Mouse (Mus musculus): Measurements from ENCODE around the gene Man1c1.

DNA sequence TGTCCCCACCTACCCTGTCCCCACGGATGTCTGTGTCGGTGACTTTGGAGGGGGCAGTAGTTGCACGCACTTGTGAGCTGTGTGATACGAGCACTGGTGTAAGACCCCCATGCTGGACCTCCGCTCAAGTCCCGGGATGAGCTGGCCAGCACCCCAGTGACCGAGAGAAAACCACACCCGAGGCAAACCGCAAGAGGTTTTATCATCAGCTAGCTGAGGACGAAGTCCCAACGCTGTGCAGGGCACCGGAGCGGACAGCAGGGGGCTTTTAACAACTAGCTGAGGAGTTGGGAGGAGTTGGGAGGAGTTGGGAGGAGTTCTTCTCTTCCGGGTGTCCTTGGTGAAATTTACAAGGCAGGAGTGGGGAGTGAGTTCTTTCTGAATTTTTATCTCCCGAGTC lies 191.3 kb downstream of the Man1c1 start:
- TF ChIP-seq EP300 (IDR thresholded peaks at IDR 0.05; ENCODE audit: low read length): no peak
- no peak for TF ChIP-seq CTCF (conservative IDR thresholded peaks at IDR 0.05 in 1 of 2, IDR thresholded peaks at IDR 0.05 in 1 of 2; ENCODE audit: low read depth in 2 of 2, low read length in 2 of 2)
- TF ChIP-seq ZC3H11A (IDR thresholded peaks at IDR 0.05; ENCODE audit: low read depth, low read length): no peak
- no peak for TF ChIP-seq E2F4 (IDR thresholded peaks at IDR 0.05; ENCODE audit: insufficient replicate concordance, low read depth, low read length)
- TF ChIP-seq CHD2 (IDR thresholded peaks at IDR 0.05; ENCODE audit: low read length): no peak
- no peak for TF ChIP-seq POLR2A (IDR thresholded peaks at IDR 0.05; ENCODE audit: low read depth, low read length)
- no peak for TF ChIP-seq MAX (IDR thresholded peaks at IDR 0.05; ENCODE audit: low read length)
- TF ChIP-seq RAD21 (IDR thresholded peaks at IDR 0.05; ENCODE audit: low read depth, low read length): no peak
- no peak for TF ChIP-seq KAT2A (IDR thresholded peaks at IDR 0.05; ENCODE audit: insufficient replicate concordance, low read length)
- TF ChIP-seq MYC (IDR thresholded peaks at IDR 0.05; ENCODE audit: low read depth, low read length): no peak
- TF ChIP-seq TCF12 (IDR thresholded peaks at IDR 0.05; ENCODE audit: low read depth, low read length): no peak
- no peak for TF ChIP-seq RCOR1 (conservative IDR thresholded peaks at IDR 0.05; ENCODE audit: low read depth, low read length)
- no peak for TF ChIP-seq MXI1 (IDR thresholded peaks at IDR 0.05; ENCODE audit: low read depth, low read length)
- TF ChIP-seq MAFK (IDR thresholded peaks at IDR 0.05; ENCODE audit: insufficient replicate concordance, low read length): no peak
